ENCODE assay signal across 8 mouse cellular contexts in the genomic region with DNA sequence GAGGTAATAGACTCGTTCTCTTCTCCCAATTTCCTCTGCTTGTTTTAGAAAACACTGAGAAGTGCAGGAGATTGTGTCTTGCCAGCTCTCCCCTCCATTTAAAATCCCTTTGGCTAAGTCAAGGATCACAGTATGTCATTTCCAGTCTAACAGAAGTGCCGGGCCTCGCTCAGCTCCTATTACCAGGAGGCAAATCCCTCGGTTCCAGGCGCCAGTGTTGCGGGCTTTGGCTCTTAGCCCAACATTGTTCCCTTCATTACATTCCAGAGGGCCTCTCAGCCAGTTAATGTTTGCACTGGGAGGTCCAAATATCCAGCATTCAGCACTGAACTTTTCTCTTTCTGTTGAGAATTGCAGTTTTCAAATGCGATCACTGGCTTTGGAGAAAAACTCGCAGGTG.
DNase-seq lines count a peak whose midpoint lies in the region; ATAC-seq lines count a peak whose summit lies in the region.

No protein-coding gene starts in this region.

- H3K9me3 ChIP-seq in limb, embryonic 15.5 days: no peaks in the 10 kb centered on the region

- H3K9ac ChIP-seq in limb, embryonic 15.5 days: no peak overlapping the region

- 4% methylated on average over 8 of the region's 8 CpGs for WGBS in limb, embryonic 15.5 days

- DNase-seq in R1 (ENCODE audit: low read depth, low spot score): peak; percentile 18
- DNase-seq in embryo, embryonic 10.5 days (ENCODE audit: low spot score): peak; percentile 77
- peak; percentile 24 for DNase-seq in heart, adult 8-10 months (ENCODE audit: low spot score)
- peak; percentile 89 for DNase-seq in kidney, adult 11 months
- peak; percentile 15 for DNase-seq in ovary, adult 18-20 months (ENCODE audit: low spot score)
- no peak for DNase-seq in c-Kit-positive CD71-positive TER-119-positive erythroid progenitor cells, embryonic 14.5 days (ENCODE audit: low spot score)
- DNase-seq in T-cell, adult 2 months (ENCODE audit: low spot score): no peak

- H3K27me3 ChIP-seq in limb, embryonic 15.5 days: no peaks in the 10 kb centered on the region

- H3K36me3 ChIP-seq in limb, embryonic 15.5 days: no peaks in the 10 kb centered on the region

- no peak overlapping the region for H3K4me3 ChIP-seq in limb, embryonic 15.5 days

- H3K27ac ChIP-seq in limb, embryonic 15.5 days: peak overlapping the region; percentile 83

- H3K4me2 ChIP-seq in limb, embryonic 15.5 days: peak overlapping the region; percentile 21

- ATAC-seq in limb, embryonic 15.5 days (ENCODE audit: insufficient number of reproducible peaks, low FRiP score, low TSS enrichment, low read depth): peak; percentile 63; the same call in 1 of the 2 replicates

- H3K4me1 ChIP-seq in limb, embryonic 15.5 days: peaks cover 35% of the 10 kb centered on the region

Comparison
In these comparisons a context has a peak if more than half of its experiments do, and no peak if none do; other contexts are left out.
1. DNase-seq: peak in R1 (single experiment), embryo, embryonic 10.5 days (single experiment), heart, adult 8-10 months (single experiment), kidney, adult 11 months (single experiment) and ovary, adult 18-20 months (single experiment); none in c-Kit-positive CD71-positive TER-119-positive erythroid progenitor cells, embryonic 14.5 days (single experiment) and T-cell, adult 2 months (single experiment).